Mouse (Mus musculus): ENCODE measurements around the gene Rtn4rl2. TPM values are rescaled to one million over a fixed set of nuclear protein-coding genes. Genes with fewer than 3 reads are reported as not detected.

Rtn4rl2 gene
- polyA plus RNA-seq, 1 experiment: 1.7 TPM

GRCm38 (mm10) chr2:84883942-84884341 lies 2.6 kb downstream of the Rtn4rl2 start:
- no peak for TF ChIP-seq CTCF (IDR thresholded peaks at IDR 0.05; ENCODE audit: borderline replicate concordance, insufficient read depth, low read depth, low read length)
- TF ChIP-seq POLR2A (IDR thresholded peaks at IDR 0.05; ENCODE audit: borderline replicate concordance, insufficient read depth, low read length): no peak
- DNase-seq: no peak
- WGBS: 82% methylated on average over 4 of the region's 4 CpGs
- H3K4me1 ChIP-seq (ENCODE audit: control insufficient read depth, insufficient read depth, low read length): no peaks in the 10 kb centered on the region
- H3K27ac ChIP-seq (ENCODE audit: insufficient read depth, low read length): no peak overlapping the region
- H3K27me3 ChIP-seq (ENCODE audit: control insufficient read depth, insufficient read depth, low read length): peaks cover 5% of the 10 kb centered on the region; the same call in 1 of the 2 replicates
- no peak overlapping the region for H3K4me3 ChIP-seq (replicated peaks; ENCODE audit: insufficient read depth, low read depth, low read length)

- Histone ChIP-seq H3K4me3 (replicated peaks; ENCODE audit: insufficient read depth, low read depth, low read length) (no peak overlapping the region), H3K27ac (ENCODE audit: insufficient read depth, low read length) (no peak overlapping the region), H3K4me1 (ENCODE audit: control insufficient read depth, insufficient read depth, low read length) (no peaks in the 10 kb centered on the region), H3K27me3 (ENCODE audit: control insufficient read depth, insufficient read depth, low read length) (peaks cover 5% of the 10 kb centered on the region; the same call in 1 of the 2 replicates)
- WGBS: 4% methylated on average over 11 of the region's 11 CpGs
- DNase-seq: no peak
- no peak for TF ChIP-seq POLR2A (IDR thresholded peaks at IDR 0.05; ENCODE audit: borderline replicate concordance, insufficient read depth, low read length)
Measured at GRCm38 (mm10) chr2:84883530-84883929, 3.0 kb downstream of the Rtn4rl2 start.

- no peak overlapping the region for H3K27ac ChIP-seq (ENCODE audit: insufficient read depth, low read length)
- no peaks in the 10 kb centered on the region for H3K4me1 ChIP-seq (ENCODE audit: control insufficient read depth, insufficient read depth, low read length)
- TF ChIP-seq CTCF (IDR thresholded peaks at IDR 0.05; ENCODE audit: borderline replicate concordance, insufficient read depth, low read depth, low read length) (no peak), POLR2A (IDR thresholded peaks at IDR 0.05; ENCODE audit: borderline replicate concordance, insufficient read depth, low read length) (no peak)
- H3K4me3 ChIP-seq (replicated peaks; ENCODE audit: insufficient read depth, low read depth, low read length): no peak overlapping the region
- WGBS: 10% methylated on average over 6 of the region's 6 CpGs
- no peak for DNase-seq
- H3K27me3 ChIP-seq (ENCODE audit: control insufficient read depth, insufficient read depth, low read length): peaks cover 5% of the 10 kb centered on the region; the same call in 1 of the 2 replicates
Measured at GRCm38 (mm10) chr2:84883084-84883483, 3.4 kb downstream of the Rtn4rl2 start.

- no peak overlapping the region for H3K27ac ChIP-seq (ENCODE audit: insufficient read depth, low read length)
- DNase-seq: no peak
- TF ChIP-seq POLR2A (IDR thresholded peaks at IDR 0.05; ENCODE audit: borderline replicate concordance, insufficient read depth, low read length): no peak
- TF ChIP-seq CTCF (IDR thresholded peaks at IDR 0.05; ENCODE audit: borderline replicate concordance, insufficient read depth, low read depth, low read length): no peak
- no peaks in the 10 kb centered on the region for H3K4me1 ChIP-seq (ENCODE audit: control insufficient read depth, insufficient read depth, low read length)
- H3K27me3 ChIP-seq (ENCODE audit: control insufficient read depth, insufficient read depth, low read length): peaks cover 5% of the 10 kb centered on the region; the same call in 1 of the 2 replicates
- no peak overlapping the region for H3K4me3 ChIP-seq (replicated peaks; ENCODE audit: insufficient read depth, low read depth, low read length)
- 14% methylated on average over 23 of the region's 23 CpGs for WGBS
Measured at GRCm38 (mm10) chr2:84882606-84883005, 3.9 kb downstream of the Rtn4rl2 start.

GRCm38 (mm10) chr2:84880590-84880989 lies 5.9 kb downstream of the Rtn4rl2 start:
- Histone ChIP-seq H3K27ac (ENCODE audit: insufficient read depth, low read length) (no peak overlapping the region), H3K4me1 (ENCODE audit: control insufficient read depth, insufficient read depth, low read length) (no peaks in the 10 kb centered on the region), H3K4me3 (replicated peaks; ENCODE audit: insufficient read depth, low read depth, low read length) (no peak overlapping the region), H3K27me3 (ENCODE audit: control insufficient read depth, insufficient read depth, low read length) (0 out of 2 replicates have a peak, but pooled peaks cover 3% of the 10 kb centered on the region)
- DNase-seq: no peak
- 55% methylated on average over 8 of the region's 8 CpGs for WGBS
- no peak for TF ChIP-seq POLR2A (IDR thresholded peaks at IDR 0.05; ENCODE audit: borderline replicate concordance, insufficient read depth, low read length)
- TF ChIP-seq CTCF (IDR thresholded peaks at IDR 0.05; ENCODE audit: borderline replicate concordance, insufficient read depth, low read depth, low read length): no peak

- Histone ChIP-seq H3K27ac (ENCODE audit: insufficient read depth, low read length) (no peak overlapping the region), H3K4me1 (ENCODE audit: control insufficient read depth, insufficient read depth, low read length) (no peaks in the 10 kb centered on the region), H3K27me3 (ENCODE audit: control insufficient read depth, insufficient read depth, low read length) (no peaks in the 10 kb centered on the region), H3K4me3 (replicated peaks; ENCODE audit: insufficient read depth, low read depth, low read length) (no peak overlapping the region)
- WGBS: 36% methylated on average over 6 of the region's 6 CpGs
- DNase-seq: no peak
- TF ChIP-seq CTCF (IDR thresholded peaks at IDR 0.05; ENCODE audit: borderline replicate concordance, insufficient read depth, low read depth, low read length) (no peak), POLR2A (IDR thresholded peaks at IDR 0.05; ENCODE audit: borderline replicate concordance, insufficient read depth, low read length) (no peak)
Measured at GRCm38 (mm10) chr2:84875842-84876241, 10.7 kb downstream of the Rtn4rl2 start.

GRCm38 (mm10) chr2:84872105-84872716 lies 14.3 kb downstream of the Rtn4rl2 start:
- H3K27me3 ChIP-seq (ENCODE audit: control insufficient read depth, insufficient read depth, low read length): no peaks in the 10 kb centered on the region

GRCm38 (mm10) chr2:84870623-84871160 lies 15.8 kb downstream of the Rtn4rl2 start:
- Histone ChIP-seq H3K27me3 (ENCODE audit: control insufficient read depth, insufficient read depth, low read length) (peaks cover 1% of the 10 kb centered on the region; the same call in 1 of the 2 replicates), H3K27ac (ENCODE audit: insufficient read depth, low read length) (no peak overlapping the region), H3K4me3 (replicated peaks; ENCODE audit: insufficient read depth, low read depth, low read length) (no peak overlapping the region), H3K4me1 (ENCODE audit: control insufficient read depth, insufficient read depth, low read length) (no peaks in the 10 kb centered on the region)
- DNase-seq: no peak
- WGBS: 66% methylated on average over 4 of the region's 4 CpGs
- TF ChIP-seq POLR2A (IDR thresholded peaks at IDR 0.05; ENCODE audit: borderline replicate concordance, insufficient read depth, low read length) (no peak), CTCF (IDR thresholded peaks at IDR 0.05; ENCODE audit: borderline replicate concordance, insufficient read depth, low read depth, low read length) (no peak)

More at GRCm38 (mm10) chr2:84872105-84872716, 14.3 kb downstream of the Rtn4rl2 start:
- peak; percentile 51 to 61 for DNase-seq
- under 1% methylated on average over 78 of the region's 78 CpGs for WGBS
- Histone ChIP-seq H3K4me1 (ENCODE audit: control insufficient read depth, insufficient read depth, low read length) (no peaks in the 10 kb centered on the region), H3K4me3 (replicated peaks; ENCODE audit: insufficient read depth, low read depth, low read length) (peak overlapping the region; percentile 28), H3K27ac (ENCODE audit: insufficient read depth, low read length) (no peak overlapping the region)
- no peak for TF ChIP-seq CTCF (IDR thresholded peaks at IDR 0.05; ENCODE audit: borderline replicate concordance, insufficient read depth, low read depth, low read length)
- TF ChIP-seq POLR2A (IDR thresholded peaks at IDR 0.05; ENCODE audit: borderline replicate concordance, insufficient read depth, low read length): no peak

Measured in cerebellum, adult 2 months (tissue).